Comparison of ENCODE assay signal across 23 mouse cellular contexts in genomic region chr11:71285193-71285592, GRCm38 (mm10). TPM values are rescaled to one million over a fixed set of nuclear protein-coding genes. Genes with fewer than 3 reads are reported as not detected.
DNase-seq lines count a peak whose midpoint lies in the region; ATAC-seq lines count a peak whose summit lies in the region.
"Had no signal": no experiment of that assay in that cellular context is flagged by ENCODE, and none has a peak within 500 bp of the region (broad histone marks: within the 10 kb centered on the region; RNA-seq: fewer than 3 reads in every experiment).

No protein-coding gene starts in this region.

- no peaks in the 10 kb centered on the region for H3K9me3 ChIP-seq in heart, embryonic 11.5 days (replicated peaks; ENCODE audit: control insufficient read depth, low read length)
- no peaks in the 10 kb centered on the region for H3K9me3 ChIP-seq in neural tube, embryonic 15.5 days (replicated peaks)
- H3K9me3 ChIP-seq: forebrain, embryonic 13.5 days; hindbrain, embryonic 13.5 days; limb, embryonic 10.5 days; liver, embryonic 13.5 days had no signal

- WGBS in heart, embryonic 11.5 days (ENCODE audit: insufficient replicate concordance): 66% methylated on average over 2 of the region's 2 CpGs
- 84% methylated on average over 2 of the region's 2 CpGs for WGBS in neural tube, embryonic 15.5 days

- no peak overlapping the region for H3K4me2 ChIP-seq in heart, embryonic 11.5 days
- H3K4me2 ChIP-seq in neural tube, embryonic 15.5 days: no peak overlapping the region
- H3K4me2 ChIP-seq: forebrain, embryonic 13.5 days; hindbrain, embryonic 13.5 days; liver, embryonic 13.5 days had no signal

- no peak for ATAC-seq in heart, embryonic 11.5 days (replicated peaks; ENCODE audit: insufficient number of reproducible peaks, low FRiP score, low TSS enrichment)
- ATAC-seq in hematopoietic stem cell, adult 5-6 weeks (replicated peaks in 1 of 2; ENCODE audit: insufficient read depth in 1 of 2, low FRiP score in 2 of 2, low TSS enrichment in 1 of 2, low read depth in 1 of 2, poor library complexity in 2 of 2, severe bottlenecking in 2 of 2): peak; percentile 66 to 86
- ATAC-seq in neural tube, embryonic 15.5 days (ENCODE audit: low FRiP score): no peak
- ATAC-seq: forebrain, embryonic 13.5 days; inflammation-experienced regulatory T-cells, adult 6 months; midbrain, embryonic 16.5 days had no signal

- H3K4me3 ChIP-seq in heart, embryonic 11.5 days (ENCODE audit: low read depth, low read length): no peak overlapping the region
- H3K4me3 ChIP-seq in neural tube, embryonic 15.5 days (replicated peaks): no peak overlapping the region
- H3K4me3 ChIP-seq: erythroblast, embryonic 14.5 days; forebrain, embryonic 13.5 days; hindbrain, embryonic 13.5 days; limb, embryonic 10.5 days; liver, embryonic 13.5 days had no signal

- peak; percentile 93 for DNase-seq in heart, adult 11 months
- peak; percentile 1 for DNase-seq in lung, postnatal 36 days
- no peak for DNase-seq in lung, adult 18-20 months
- peak; percentile 17 for DNase-seq in telencephalon, adult 2 months (ENCODE audit: low read depth, low spot score)
- no peak for DNase-seq in cerebellum, adult 8-10 months
- DNase-seq: cerebellum, postnatal 14 days; gastrocnemius, postnatal 10 days; heart, postnatal 10 days; kidney, adult 2 months; kidney, postnatal 10 days; liver, embryonic 13.5 days; lung, postnatal 10 days; thymus, postnatal 36 days had no signal

- no peaks in the 10 kb centered on the region for H3K27me3 ChIP-seq in heart, embryonic 11.5 days (ENCODE audit: control insufficient read depth, insufficient read depth, low read length)
- H3K27me3 ChIP-seq in neural tube, embryonic 15.5 days (replicated peaks): no peaks in the 10 kb centered on the region
- H3K27me3 ChIP-seq: forebrain, embryonic 13.5 days; hindbrain, embryonic 13.5 days; liver, embryonic 13.5 days had no signal

- no peak overlapping the region for H3K27ac ChIP-seq in heart, embryonic 11.5 days (ENCODE audit: low read depth, low read length)
- no peak overlapping the region for H3K27ac ChIP-seq in neural tube, embryonic 15.5 days (replicated peaks)
- H3K27ac ChIP-seq: forebrain, embryonic 13.5 days; hindbrain, embryonic 13.5 days; limb, embryonic 10.5 days; liver, embryonic 13.5 days had no signal

- H3K9ac ChIP-seq in heart, embryonic 11.5 days (ENCODE audit: low read depth, low read length): no peak overlapping the region
- no peak overlapping the region for H3K9ac ChIP-seq in neural tube, embryonic 15.5 days (replicated peaks)
- H3K9ac ChIP-seq: forebrain, embryonic 13.5 days; hindbrain, embryonic 13.5 days; liver, embryonic 13.5 days had no signal

- H3K4me1 ChIP-seq in heart, embryonic 11.5 days (ENCODE audit: control insufficient read depth, insufficient read depth, low read length): no peaks in the 10 kb centered on the region
- H3K4me1 ChIP-seq in neural tube, embryonic 15.5 days: no peaks in the 10 kb centered on the region
- H3K4me1 ChIP-seq: forebrain, embryonic 13.5 days; hindbrain, embryonic 13.5 days; limb, embryonic 10.5 days; liver, embryonic 13.5 days had no signal

- H3K36me3 ChIP-seq in heart, embryonic 11.5 days (ENCODE audit: control insufficient read depth, insufficient read depth, low read length): no peaks in the 10 kb centered on the region
- no peaks in the 10 kb centered on the region for H3K36me3 ChIP-seq in neural tube, embryonic 15.5 days
- H3K36me3 ChIP-seq: hindbrain, embryonic 13.5 days; limb, embryonic 10.5 days; liver, embryonic 13.5 days had no signal

RNA-seq across cellular contexts. Expression of gene Nlrp1b, which starts 54.7 kb away (rescaled TPM):
- not detected in 2 replicates for polyA plus RNA-seq in heart, embryonic 11.5 days (2014; fragmentation: Nextera tagmentation; extraction: Ambion mirVana)
- total RNA-seq in hematopoietic stem cell, adult 5-6 weeks (2017): 1.6 and 5.5 TPM in 2 replicates
- 0.05 TPM in 1 of 2 replicates, not detected in the other for polyA plus RNA-seq in neural tube, embryonic 15.5 days (2015; fragmentation: Nextera tagmentation; extraction: Ambion mirVana)
- total RNA-seq: MEL had no signal
- polyA plus RNA-seq: erythroblast, embryonic 14.5 days; forebrain, embryonic 13.5 days; hindbrain, embryonic 13.5 days; limb, embryonic 10.5 days; liver, embryonic 13.5 days; midbrain, embryonic 16.5 days had no signal

Comparison
In these comparisons a context has a peak if more than half of its experiments do, and no peak if none do; other contexts are left out.
1. DNase-seq: peak in heart, adult 11 months (single experiment), lung, postnatal 36 days (single experiment) and telencephalon, adult 2 months (single experiment); none in lung, adult 18-20 months (0 of 2) and cerebellum, adult 8-10 months (single experiment).
2. ATAC-seq: peak in hematopoietic stem cell, adult 5-6 weeks (2 of 2); none in heart, embryonic 11.5 days (single experiment) and neural tube, embryonic 15.5 days (single experiment).